Mouse (Mus musculus): ENCODE data around the gene Mras. TPM values are rescaled to one million over a fixed set of nuclear protein-coding genes. Genes with fewer than 3 reads are reported as not detected.

Gene Mras
- polyA plus RNA-seq, 1 experiment from 2014 or later, result 28.3 TPM

DNA sequence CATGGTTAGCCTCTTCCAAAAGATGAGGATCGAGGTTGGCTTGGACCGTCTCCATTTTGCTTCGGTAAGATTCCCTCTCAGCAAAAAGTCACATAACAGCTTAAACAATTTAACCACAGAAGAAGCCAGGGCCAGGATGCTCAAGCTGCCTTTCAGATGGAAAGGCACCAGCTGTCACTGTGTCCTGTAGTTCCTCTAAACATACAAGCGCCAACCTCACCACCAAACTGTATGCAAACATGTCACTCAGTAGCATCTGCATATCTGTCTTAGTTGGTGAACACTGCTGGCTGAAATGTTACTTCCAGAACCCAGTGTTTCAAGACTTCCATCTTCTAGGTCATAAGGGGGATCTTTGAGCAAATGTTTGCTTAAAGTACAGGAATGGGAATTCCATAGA lies 22.5 kb upstream of the Mras start:
- H3K4me2 ChIP-seq, result no peak overlapping the region
- H3K27ac ChIP-seq, result no peak overlapping the region
- H3K27me3 ChIP-seq, result 0 out of 2 replicates have a peak, but pooled peaks cover 3% of the 10 kb centered on the region
- H3K4me3 ChIP-seq, result no peak overlapping the region
- WGBS, result 92% methylated on average over 4 of the region's 4 CpGs
- H3K4me1 ChIP-seq, result peaks cover 9% of the 10 kb centered on the region
- no peak overlapping the region for H3K9ac ChIP-seq
- no peaks in the 10 kb centered on the region for H3K9me3 ChIP-seq
- H3K36me3 ChIP-seq, result no peaks in the 10 kb centered on the region
- no peak for ATAC-seq (ENCODE audit: insufficient number of reproducible peaks, insufficient read depth, low FRiP score, low TSS enrichment, low read depth)

DNA sequence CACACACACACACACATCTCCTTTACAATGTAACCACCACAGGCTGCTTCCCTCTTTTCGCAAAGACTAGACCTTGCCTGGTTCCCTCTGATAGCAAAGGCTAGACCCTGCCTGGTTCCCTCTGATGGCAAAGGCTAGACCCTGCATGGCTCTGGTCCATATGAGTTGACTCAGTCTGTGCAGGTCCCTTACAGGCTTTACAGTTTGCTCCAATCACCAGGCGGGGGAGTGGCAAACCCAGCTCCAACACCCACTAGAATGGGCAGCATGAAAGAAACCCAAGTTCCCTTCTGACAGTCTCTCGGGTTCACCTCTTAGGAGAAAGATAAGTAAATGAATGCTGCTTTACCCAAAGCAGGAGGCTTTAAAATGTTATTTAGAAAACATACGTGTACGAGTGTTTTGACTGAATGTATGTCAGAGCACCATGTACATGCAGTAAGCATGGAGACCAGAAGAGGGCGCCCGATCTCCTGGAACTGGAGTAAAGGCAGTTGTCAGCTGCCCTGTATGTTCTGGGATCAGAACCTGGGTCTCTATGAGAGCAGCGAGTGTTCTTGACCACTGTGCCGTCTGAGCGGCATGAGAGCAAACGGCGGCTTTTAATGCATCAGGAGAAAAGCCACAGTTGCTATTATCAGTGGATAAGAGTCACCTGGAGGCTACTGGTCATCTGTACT lies 21.5 kb upstream of the Mras start:
- H3K4me1 ChIP-seq, result peaks cover 9% of the 10 kb centered on the region
- 0 out of 2 replicates have a peak, but pooled peaks cover 3% of the 10 kb centered on the region for H3K27me3 ChIP-seq
- no peak overlapping the region for H3K4me3 ChIP-seq
- no peak overlapping the region for H3K4me2 ChIP-seq
- WGBS, result 47% methylated on average over 12 of the region's 12 CpGs
- H3K36me3 ChIP-seq, result no peaks in the 10 kb centered on the region
- no peak for ATAC-seq (ENCODE audit: insufficient number of reproducible peaks, insufficient read depth, low FRiP score, low TSS enrichment, low read depth)
- H3K27ac ChIP-seq, result no peak overlapping the region
- H3K9me3 ChIP-seq, result no peaks in the 10 kb centered on the region
- no peak overlapping the region for H3K9ac ChIP-seq

DNA sequence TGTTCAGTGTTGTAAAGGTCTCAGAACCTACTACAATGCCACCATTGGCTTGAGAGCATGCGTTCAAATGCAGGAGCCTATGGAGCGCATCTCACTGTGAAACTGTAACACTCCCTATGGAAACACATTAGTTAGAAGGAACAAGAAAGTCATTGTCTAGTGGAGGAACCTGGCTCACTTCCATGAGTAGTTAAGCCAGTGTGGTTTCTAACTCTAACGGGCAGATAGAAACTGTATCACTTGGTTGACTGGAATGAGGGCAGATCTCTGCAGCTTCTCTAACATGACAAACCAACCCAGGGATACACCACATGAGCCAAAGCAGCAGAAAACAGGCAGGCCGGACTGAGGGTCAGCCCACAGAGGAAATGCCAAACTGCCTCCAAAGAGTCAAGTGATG lies 17.0 kb upstream of the Mras start:
- H3K27me3 ChIP-seq, result peaks cover 16% of the 10 kb centered on the region
- 66% methylated on average over 4 of the region's 4 CpGs for WGBS
- no peak overlapping the region for H3K4me3 ChIP-seq
- H3K4me2 ChIP-seq, result no peak overlapping the region
- no peak for ATAC-seq (ENCODE audit: insufficient number of reproducible peaks, insufficient read depth, low FRiP score, low TSS enrichment, low read depth)
- H3K27ac ChIP-seq, result no peak overlapping the region
- H3K36me3 ChIP-seq, result no peaks in the 10 kb centered on the region
- H3K4me1 ChIP-seq, result peaks cover 9% of the 10 kb centered on the region; the same call in 1 of the 2 replicates
- H3K9ac ChIP-seq, result no peak overlapping the region
- H3K9me3 ChIP-seq, result no peaks in the 10 kb centered on the region

DNA sequence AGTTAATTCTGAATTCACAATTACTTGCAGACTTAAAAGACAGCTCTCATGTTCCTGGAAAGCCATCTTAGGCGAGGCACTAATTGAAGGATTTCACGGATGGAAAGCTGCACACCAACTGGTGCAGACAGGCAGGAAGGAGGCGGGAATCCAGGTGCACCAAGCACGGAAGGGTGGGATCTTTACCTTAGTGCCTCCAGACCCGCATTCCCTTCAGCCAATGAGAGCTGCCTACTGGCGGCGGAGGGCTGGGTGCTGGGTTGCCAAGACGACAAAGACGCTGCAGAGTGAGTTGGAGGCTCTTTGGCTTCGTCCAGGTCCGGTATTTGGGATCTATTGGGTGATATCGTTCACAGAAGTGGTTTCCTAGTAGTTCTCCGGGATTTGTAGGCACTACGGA lies 14.0 kb upstream of the Mras start, which contains the start of gene Nme9:
TSS of gene Nme9 (plus strand) at position 315 of the 400 bp plus-strand sequence.
- Histone ChIP-seq H3K36me3 (no peaks in the 10 kb centered on the region), H3K4me3 (0 out of 2 replicates have a peak within 1 kb of the TSS, but pooled peaks have one; percentile 3), H3K9ac (no peak within 1 kb of the TSS), H3K4me1 (peaks cover 13% of the 10 kb centered on the region), H3K9me3 (no peaks in the 10 kb centered on the region), H3K4me2 (peak within 1 kb of the TSS; percentile 46), H3K27ac (no peak within 1 kb of the TSS), H3K27me3 (peaks cover 13% of the 10 kb centered on the region)
- ATAC-seq (ENCODE audit: insufficient number of reproducible peaks, insufficient read depth, low FRiP score, low TSS enrichment, low read depth), result no peak
- 7% methylated on average over 14 of the region's 14 CpGs for WGBS

DNA sequence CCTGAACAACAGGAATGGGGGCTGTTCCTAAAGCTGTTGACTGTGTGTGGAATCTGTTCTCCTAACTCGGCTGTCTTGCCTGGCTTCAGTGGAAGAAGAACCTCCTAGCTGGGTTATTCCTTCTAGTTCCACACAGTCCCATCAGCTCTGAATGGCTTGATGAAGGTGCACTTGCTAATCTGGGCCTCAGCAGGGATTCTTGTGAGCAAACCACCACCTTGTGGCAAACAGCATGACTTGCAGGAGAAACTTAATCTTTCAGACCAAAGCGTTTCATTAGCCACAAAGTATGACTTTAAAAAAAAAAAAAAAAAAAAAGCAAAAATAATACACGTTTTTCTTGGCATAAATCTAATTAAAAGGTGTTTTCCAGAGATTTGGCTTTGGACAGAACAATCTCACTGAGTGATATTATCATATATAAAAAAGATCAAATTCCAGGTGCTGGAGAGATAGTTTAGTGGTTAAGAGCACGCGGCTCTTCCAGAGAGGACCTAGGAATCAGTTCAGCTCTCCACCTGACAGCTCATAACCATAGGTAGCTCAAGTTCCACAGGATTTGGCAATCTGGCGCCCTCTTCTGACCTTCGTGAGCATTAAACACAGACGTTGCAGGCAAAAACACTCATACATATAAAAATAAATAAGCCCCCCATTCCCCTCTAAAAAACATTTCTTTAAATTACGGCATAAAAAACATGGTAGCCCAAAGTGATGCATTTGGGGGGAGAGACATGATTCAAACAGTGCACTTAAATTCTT lies 12.9 kb upstream of the Mras start:
- Histone ChIP-seq H3K27ac (no peak overlapping the region), H3K4me2 (no peak overlapping the region), H3K9ac (no peak overlapping the region), H3K27me3 (peaks cover 13% of the 10 kb centered on the region), H3K36me3 (no peaks in the 10 kb centered on the region), H3K4me3 (no peak overlapping the region), H3K9me3 (no peaks in the 10 kb centered on the region), H3K4me1 (peaks cover 13% of the 10 kb centered on the region)
- no peak for ATAC-seq (ENCODE audit: insufficient number of reproducible peaks, insufficient read depth, low FRiP score, low TSS enrichment, low read depth)
- 36% methylated on average over 9 of the region's 9 CpGs for WGBS

DNA sequence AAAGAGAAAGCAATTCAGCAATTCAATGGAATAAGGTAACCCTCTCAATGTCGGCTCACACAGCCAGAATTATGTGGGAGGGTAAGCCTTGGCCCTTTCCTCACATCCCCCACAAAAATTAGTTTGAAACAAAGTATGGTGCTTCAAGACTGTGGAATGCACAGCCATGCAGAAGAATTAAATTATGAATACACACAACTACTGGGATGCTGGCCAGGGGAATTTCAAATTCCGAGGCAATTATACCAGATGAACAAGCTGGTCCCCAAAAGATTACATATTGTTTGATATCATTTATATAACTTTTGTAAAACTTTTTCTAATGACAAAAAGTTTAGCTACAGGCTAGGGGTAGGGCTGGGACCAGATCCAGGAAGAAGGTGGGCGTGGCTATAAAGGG lies 10.1 kb upstream of the Mras start:
- Histone ChIP-seq H3K27ac (peak overlapping the region; percentile 33; the same call in 1 of the 2 replicates), H3K4me3 (no peak overlapping the region), H3K4me1 (peaks cover 18% of the 10 kb centered on the region), H3K27me3 (peaks cover 13% of the 10 kb centered on the region), H3K9ac (no peak overlapping the region), H3K36me3 (no peaks in the 10 kb centered on the region), H3K4me2 (no peak overlapping the region), H3K9me3 (no peaks in the 10 kb centered on the region)
- WGBS, result 42% methylated on average over 3 of the region's 3 CpGs
- ATAC-seq (ENCODE audit: insufficient number of reproducible peaks, insufficient read depth, low FRiP score, low TSS enrichment, low read depth), result no peak

DNA sequence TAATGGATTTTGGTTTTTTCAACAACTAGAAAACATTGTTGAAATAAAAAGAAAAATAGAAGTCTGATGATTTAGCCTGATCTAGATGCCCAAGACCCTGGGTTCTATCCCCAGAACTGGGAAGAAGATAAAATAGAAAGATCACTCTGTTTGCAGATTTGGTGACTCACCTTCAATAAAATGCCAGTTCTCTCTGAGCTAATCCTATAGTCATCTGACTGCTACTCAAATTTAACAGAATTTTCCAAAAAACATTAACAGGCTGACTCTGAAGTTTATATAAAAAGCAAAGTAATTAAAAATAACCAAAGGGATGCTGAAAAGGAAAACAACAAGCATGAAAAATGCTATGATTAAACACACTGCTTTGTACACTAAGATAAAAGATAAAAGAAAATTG lies 9.1 kb upstream of the Mras start:
- Histone ChIP-seq H3K27ac (no peak overlapping the region), H3K36me3 (no peaks in the 10 kb centered on the region), H3K9ac (no peak overlapping the region), H3K9me3 (no peaks in the 10 kb centered on the region), H3K27me3 (peaks cover 5% of the 10 kb centered on the region; the same call in 1 of the 2 replicates), H3K4me3 (no peak overlapping the region), H3K4me2 (no peak overlapping the region), H3K4me1 (peaks cover 20% of the 10 kb centered on the region)
- ATAC-seq (ENCODE audit: insufficient number of reproducible peaks, insufficient read depth, low FRiP score, low TSS enrichment, low read depth), result no peak

DNA sequence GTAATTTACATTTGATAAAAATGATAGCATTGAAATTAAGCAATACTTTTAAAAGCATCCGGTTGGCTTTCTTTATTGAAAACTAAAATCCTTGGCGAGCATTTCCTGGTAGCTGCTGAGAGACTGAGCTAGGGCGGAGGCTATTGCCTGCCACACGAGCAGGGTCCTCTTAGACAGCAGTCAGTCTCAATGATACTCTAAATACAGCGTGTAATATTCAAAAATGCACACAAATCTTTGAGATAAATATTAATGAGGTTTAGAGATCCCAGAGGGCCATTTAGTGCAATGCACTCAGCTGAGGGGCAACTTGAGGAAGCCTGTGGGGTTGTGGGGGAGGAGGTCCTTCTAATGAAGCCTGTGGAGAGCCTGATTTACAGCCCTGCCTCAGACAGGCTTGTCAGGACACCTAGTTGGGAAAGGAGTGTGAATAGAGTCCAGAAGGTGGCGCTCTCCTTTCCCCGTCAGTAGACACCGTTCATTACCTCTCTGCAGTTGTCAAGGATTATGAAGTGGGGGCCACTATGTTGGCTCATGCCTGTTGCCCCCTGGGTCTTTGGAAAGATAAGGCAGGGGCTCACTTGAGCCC lies 7.5 kb upstream of the Mras start:
- H3K4me1 ChIP-seq, result peaks cover 21% of the 10 kb centered on the region
- H3K4me3 ChIP-seq, result no peak overlapping the region
- no peaks in the 10 kb centered on the region for H3K36me3 ChIP-seq
- no peaks in the 10 kb centered on the region for H3K9me3 ChIP-seq
- H3K27me3 ChIP-seq, result no peaks in the 10 kb centered on the region
- H3K9ac ChIP-seq, result no peak overlapping the region
- no peak overlapping the region for H3K27ac ChIP-seq
- ATAC-seq (ENCODE audit: insufficient number of reproducible peaks, insufficient read depth, low FRiP score, low TSS enrichment, low read depth), result no peak
- H3K4me2 ChIP-seq, result no peak overlapping the region
- WGBS, result 38% methylated on average over 8 of the region's 8 CpGs

DNA sequence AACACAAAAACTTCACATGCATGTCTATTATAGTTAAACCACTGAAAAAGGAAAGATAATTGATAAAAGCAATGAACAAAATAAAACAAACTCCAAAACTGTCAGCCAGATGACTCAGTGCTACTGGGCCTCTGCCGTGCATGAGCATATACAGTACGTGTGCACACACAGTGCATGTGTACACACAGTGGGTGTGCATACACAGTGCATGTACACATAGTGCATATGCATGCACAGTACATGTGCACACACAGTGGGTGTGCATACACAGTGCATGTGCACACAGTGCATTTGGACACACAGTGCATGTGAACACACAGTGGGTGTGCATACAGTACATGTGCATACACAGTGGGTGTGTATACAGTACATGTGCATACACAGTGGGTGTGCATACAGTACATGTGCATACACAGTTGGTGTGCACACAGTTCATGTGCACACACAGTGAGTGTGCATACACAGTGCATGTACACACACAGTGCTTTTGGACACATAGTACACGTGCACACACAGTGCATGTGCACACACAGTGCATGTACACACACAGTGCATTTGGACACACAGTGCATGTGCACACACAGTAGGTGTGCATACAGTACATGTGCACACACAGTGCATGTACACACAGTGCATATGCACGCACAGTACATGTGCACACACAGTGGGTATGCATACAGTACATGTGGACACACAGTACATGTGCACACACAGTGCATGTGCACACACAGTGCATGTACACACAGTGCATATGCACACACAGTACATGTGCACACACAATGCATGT lies 4.7 kb upstream of the Mras start:
- peaks cover 20% of the 10 kb centered on the region for H3K27me3 ChIP-seq
- H3K9ac ChIP-seq, result no peak overlapping the region
- peak; percentile 70 for ATAC-seq (ENCODE audit: insufficient number of reproducible peaks, insufficient read depth, low FRiP score, low TSS enrichment, low read depth)
- H3K4me1 ChIP-seq, result peaks cover 22% of the 10 kb centered on the region
- no peak overlapping the region for H3K4me2 ChIP-seq
- H3K36me3 ChIP-seq, result no peaks in the 10 kb centered on the region
- peak overlapping the region; percentile 68 for H3K27ac ChIP-seq
- WGBS, result 77% methylated on average over 4 of the region's 4 CpGs
- no peaks in the 10 kb centered on the region for H3K9me3 ChIP-seq
- no peak overlapping the region for H3K4me3 ChIP-seq

DNA sequence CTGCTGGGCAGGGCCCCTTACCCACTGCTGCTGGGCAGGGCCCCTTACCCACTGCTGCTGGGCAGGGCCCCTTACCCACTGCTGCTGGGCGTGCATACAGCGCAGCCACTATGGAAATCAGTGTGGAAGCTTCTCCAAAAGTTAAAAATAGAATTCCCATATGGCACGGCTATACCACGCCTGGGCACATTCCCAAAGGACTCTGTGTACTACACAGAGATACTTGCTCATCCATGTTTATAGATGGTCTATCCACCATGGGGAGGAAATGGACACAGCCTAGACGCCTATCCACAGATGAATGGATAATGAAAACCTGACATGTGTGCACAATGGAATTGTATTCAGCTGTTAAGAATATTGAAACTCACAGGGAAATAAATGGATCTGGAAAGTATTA lies 3.8 kb upstream of the Mras start:
- H3K36me3 ChIP-seq, result no peaks in the 10 kb centered on the region
- 38% methylated on average over 5 of the region's 5 CpGs for WGBS
- H3K9ac ChIP-seq, result no peak overlapping the region
- H3K4me2 ChIP-seq, result no peak overlapping the region
- peaks cover 20% of the 10 kb centered on the region for H3K27me3 ChIP-seq
- no peak overlapping the region for H3K4me3 ChIP-seq
- H3K27ac ChIP-seq, result peak overlapping the region; percentile 51; the same call in 1 of the 2 replicates
- H3K9me3 ChIP-seq, result no peaks in the 10 kb centered on the region
- H3K4me1 ChIP-seq, result peaks cover 22% of the 10 kb centered on the region
- no peak for ATAC-seq (ENCODE audit: insufficient number of reproducible peaks, insufficient read depth, low FRiP score, low TSS enrichment, low read depth)

DNA sequence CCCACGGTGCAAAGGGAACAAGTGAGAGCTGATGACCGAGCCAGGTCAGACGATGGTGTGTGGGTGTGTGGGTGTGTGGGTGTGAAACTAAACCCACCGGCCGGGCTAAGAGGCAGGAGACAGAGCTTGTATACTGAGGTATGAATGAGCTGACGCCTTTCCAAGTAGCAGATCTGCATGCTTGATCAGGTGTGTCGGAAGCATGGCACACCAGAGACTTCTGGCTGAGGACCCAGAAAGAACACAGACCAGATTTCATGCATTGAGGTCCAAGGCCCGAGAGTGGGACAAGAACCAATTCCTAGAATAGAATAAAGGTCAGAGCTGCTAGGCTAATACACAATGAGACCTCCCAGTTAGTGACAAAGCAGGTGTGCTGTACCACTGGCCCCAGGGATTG lies 1.9 kb upstream of the Mras start:
- Histone ChIP-seq H3K4me2 (no peak overlapping the region), H3K27me3 (peaks cover 20% of the 10 kb centered on the region), H3K27ac (no peak overlapping the region), H3K36me3 (no peaks in the 10 kb centered on the region), H3K4me3 (no peak overlapping the region), H3K9ac (no peak overlapping the region), H3K9me3 (no peaks in the 10 kb centered on the region), H3K4me1 (peaks cover 36% of the 10 kb centered on the region)
- ATAC-seq (ENCODE audit: insufficient number of reproducible peaks, insufficient read depth, low FRiP score, low TSS enrichment, low read depth), result no peak
- 79% methylated on average over 8 of the region's 8 CpGs for WGBS
